Mouse (Mus musculus) ovary, adult 18-20 months (tissue): ENCODE measurements at regions not wholly inside any gene's neighbourhood (a gene's known extent, or its start where the extent isn't known, plus 50 kb on each side); places are given as distances from the start of the nearest gene placed in this dataset.

Source experiments
- DNase-seq: peaks from one replicate; pipeline ENCODE4 v3.0.0; 2022; ENCODE audit warnings: low spot score, mixed read lengths

DNA sequence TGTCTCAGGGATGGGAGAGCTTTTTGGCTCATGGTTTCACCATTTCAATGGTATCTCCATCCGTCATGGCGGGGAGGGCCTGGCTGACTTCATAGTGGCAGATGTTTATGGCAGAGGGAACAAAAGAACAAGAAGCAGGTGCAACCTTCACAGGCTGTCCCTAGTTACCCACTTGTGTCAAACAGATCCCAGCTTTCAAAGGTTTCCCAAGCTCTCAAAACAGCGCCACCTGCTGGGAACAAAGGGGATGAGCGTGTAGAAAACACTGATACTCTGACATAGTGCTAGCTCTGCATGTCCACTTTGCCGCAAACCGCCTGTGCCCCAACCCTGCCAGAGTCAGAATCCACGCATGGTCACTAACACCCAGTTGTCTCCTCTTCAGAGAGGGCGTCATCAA, 69.5 kb downstream of the Cryba4 start:
- no peak for DNase-seq

- no peak for DNase-seq
Observed at GRCm38 (mm10) chr5:112195667-112196066, 56.7 kb downstream of the Cryba4 start.
